In the genomic region with DNA sequence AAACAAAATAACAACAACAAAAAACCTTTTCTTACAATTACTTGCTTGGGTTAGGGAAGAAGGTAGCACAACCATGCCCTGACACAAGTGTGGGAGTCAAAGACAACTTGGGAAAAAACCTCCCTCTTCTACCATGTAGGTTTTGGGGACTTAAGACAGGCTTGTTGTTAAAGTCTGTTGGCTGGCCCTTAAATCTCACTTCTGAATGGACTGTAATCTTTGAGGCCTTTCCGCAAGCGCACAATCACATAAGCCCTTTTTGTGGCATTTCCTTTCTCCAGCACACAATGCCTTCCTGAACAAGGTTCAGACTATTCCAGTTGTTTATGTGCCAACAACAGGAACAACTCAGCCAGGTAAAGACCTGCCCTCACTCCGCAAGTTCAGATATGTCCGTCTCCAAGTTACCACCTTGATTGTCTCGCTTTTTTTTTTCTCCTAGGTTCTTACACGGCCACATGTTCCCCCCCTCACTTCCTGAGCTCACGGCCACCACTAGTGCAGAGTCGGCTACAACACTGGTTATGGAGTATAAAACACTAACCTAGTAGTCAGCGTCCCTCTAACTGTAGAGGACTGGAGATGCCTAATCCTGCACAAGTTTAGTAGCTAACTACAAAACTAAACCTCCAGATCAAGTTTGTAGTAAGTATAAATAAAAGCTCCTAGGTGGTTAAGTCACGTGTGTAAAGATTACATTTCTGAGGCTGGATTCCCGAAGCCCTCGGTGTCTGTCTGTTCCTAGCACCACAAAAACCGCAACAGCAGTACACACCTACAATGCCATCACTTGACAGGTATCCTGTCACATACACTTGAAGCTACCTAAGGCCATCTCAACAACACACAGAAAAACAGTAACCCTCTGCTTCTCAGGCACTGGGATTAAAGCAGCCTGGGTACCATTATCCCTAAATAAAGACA, we compare ENCODE assay signal across 9 mouse cellular contexts. TPM values are rescaled to one million over a fixed set of nuclear protein-coding genes. Genes with fewer than 3 reads are reported as not detected.
DNase-seq lines count a peak whose midpoint lies in the region; ATAC-seq and TF ChIP-seq lines count a peak whose summit lies in the region.
"Had no signal": no experiment of that assay in that cellular context is flagged by ENCODE, and none has a peak within 500 bp of the region (broad histone marks: within the 10 kb centered on the region; RNA-seq: fewer than 3 reads in every experiment).

No protein-coding gene starts in this region.

- peak overlapping the region; percentile 88 for H3K4me2 ChIP-seq in heart, embryonic 14.5 days (ENCODE audit: low read length)
- peak overlapping the region; percentile 70 for H3K4me2 ChIP-seq in hindbrain, embryonic 11.5 days (replicated peaks; ENCODE audit: low read depth, low read length)
- peak overlapping the region; percentile 88 for H3K4me2 ChIP-seq in midbrain, embryonic 11.5 days

- peaks cover 53% of the 10 kb centered on the region for H3K36me3 ChIP-seq in heart, embryonic 14.5 days (ENCODE audit: control insufficient read depth, insufficient read depth, low read length)
- peaks cover 37% of the 10 kb centered on the region for H3K36me3 ChIP-seq in ES-E14 (ENCODE audit: control insufficient read depth, insufficient read depth, low read length, poor library complexity, severe bottlenecking)
- peaks cover 14% of the 10 kb centered on the region for H3K36me3 ChIP-seq in hindbrain, embryonic 11.5 days (ENCODE audit: control insufficient read depth, insufficient read depth, low read length)
- peaks cover 12% of the 10 kb centered on the region for H3K36me3 ChIP-seq in midbrain, embryonic 11.5 days (ENCODE audit: control insufficient read depth, insufficient read depth, low read length)

- in situ Hi-C loops in ES-E14 (cut with MboI; ENCODE audit: low sequenced_read_pairs in 2 of 2, unreplicated experiment in 2 of 2), result no loop called here

- no peaks in the 10 kb centered on the region for H3K27me3 ChIP-seq in heart, embryonic 14.5 days (ENCODE audit: control insufficient read depth, insufficient read depth, low read length)
- no peaks in the 10 kb centered on the region for H3K27me3 ChIP-seq in hindbrain, embryonic 11.5 days (ENCODE audit: control insufficient read depth, insufficient read depth, low read length)
- no peaks in the 10 kb centered on the region for H3K27me3 ChIP-seq in midbrain, embryonic 11.5 days (ENCODE audit: control insufficient read depth, insufficient read depth, low read length)

- H3K4me3 ChIP-seq in heart, embryonic 14.5 days (ENCODE audit: control insufficient read depth in 1 of 2, insufficient read depth in 1 of 2, low read depth in 1 of 2, low read length in 2 of 2), result peak overlapping the region in 1 of 2 experiments; percentile 62
- H3K4me3 ChIP-seq in ES-E14 (ENCODE audit: insufficient read depth in 1 of 2, low read depth in 1 of 2, low read length in 2 of 2, poor library complexity in 1 of 2, severe bottlenecking in 1 of 2), result peak overlapping the region; percentile 88 to 95
- peak overlapping the region; percentile 77; the same call in 1 of the 2 replicates for H3K4me3 ChIP-seq in hindbrain, embryonic 11.5 days (ENCODE audit: low read depth, low read length)
- H3K4me3 ChIP-seq in midbrain, embryonic 11.5 days (ENCODE audit: low read depth, low read length), result peak overlapping the region; percentile 75; the same call in 1 of the 2 replicates

- 60% methylated on average over 13 of the region's 13 CpGs for WGBS in heart, embryonic 14.5 days
- WGBS in hindbrain, embryonic 11.5 days, result 85% methylated on average over 13 of the region's 13 CpGs
- WGBS in midbrain, embryonic 11.5 days, result 85% methylated on average over 13 of the region's 13 CpGs

- H3K27ac ChIP-seq in heart, embryonic 14.5 days (replicated peaks in 1 of 2; ENCODE audit: control insufficient read depth in 1 of 2, insufficient read depth in 1 of 2, low read depth in 2 of 2, low read length in 2 of 2), result no peak overlapping the region
- H3K27ac ChIP-seq in ES-E14 (ENCODE audit: insufficient read depth, low read depth, low read length, poor library complexity, severe bottlenecking), result no peak overlapping the region; the same call in 1 of the 2 replicates
- no peak overlapping the region for H3K27ac ChIP-seq in hindbrain, embryonic 11.5 days (ENCODE audit: low read depth, low read length)
- H3K27ac ChIP-seq in midbrain, embryonic 11.5 days (ENCODE audit: low read depth, low read length), result no peak overlapping the region

- no peak for ATAC-seq in heart, embryonic 14.5 days (ENCODE audit: insufficient number of reproducible peaks, insufficient read depth, low FRiP score, low read depth)
- no peak for ATAC-seq in hindbrain, embryonic 11.5 days (ENCODE audit: low FRiP score)
- no peak for ATAC-seq in midbrain, embryonic 11.5 days (ENCODE audit: low FRiP score)

- H3K9ac ChIP-seq in heart, embryonic 14.5 days (ENCODE audit: low read length), result peak overlapping the region; percentile 85
- peak overlapping the region; percentile 65 for H3K9ac ChIP-seq in ES-E14 (ENCODE audit: insufficient read depth, low read depth, low read length, poor library complexity, severe bottlenecking)
- H3K9ac ChIP-seq in hindbrain, embryonic 11.5 days (ENCODE audit: low read depth, low read length), result no peak overlapping the region
- H3K9ac ChIP-seq in midbrain, embryonic 11.5 days (ENCODE audit: low read length), result no peak overlapping the region

- H3K9me3 ChIP-seq in heart, embryonic 14.5 days (ENCODE audit: control insufficient read depth, low read length), result no peaks in the 10 kb centered on the region
- H3K9me3 ChIP-seq in ES-E14 (ENCODE audit: control insufficient read depth, insufficient read depth, low read depth, low read length), result no peaks in the 10 kb centered on the region
- no peaks in the 10 kb centered on the region for H3K9me3 ChIP-seq in hindbrain, embryonic 11.5 days (ENCODE audit: control insufficient read depth, low read length)
- no peaks in the 10 kb centered on the region for H3K9me3 ChIP-seq in midbrain, embryonic 11.5 days (ENCODE audit: control insufficient read depth, low read length)

- DNase-seq in heart, postnatal 10 days, result no peak
- no peak for DNase-seq in ES-E14 (ENCODE audit: low read depth, low spot score)
- no peak for DNase-seq in hindbrain, embryonic 11.5 days (ENCODE audit: low spot score)
- DNase-seq in midbrain, embryonic 11.5 days (ENCODE audit: low spot score, missing footprints), result peak; percentile 87
- DNase-seq in right cerebral cortex, adult 18-20 months, result no peak
- no peak for DNase-seq in retina, postnatal 1 day
- DNase-seq in left cerebral cortex, adult 18-20 months (ENCODE audit: low spot score in 2 of 2), result no peak

- intact Hi-C loops in heart, postnatal 10 days (cut with DNase I), result no loop called here

- peaks cover 7 to 21% of the 10 kb centered on the region in 2 experiments; a peak in 3 of 4 replicates for H3K4me1 ChIP-seq in heart, embryonic 14.5 days (ENCODE audit: control insufficient read depth in 2 of 2, insufficient read depth in 2 of 2, low read length in 2 of 2)
- peaks cover 0 to 6% of the 10 kb centered on the region in 2 experiments; a peak in 1 of 4 replicates for H3K4me1 ChIP-seq in ES-E14 (ENCODE audit: control insufficient read depth in 2 of 2, insufficient read depth in 2 of 2, low read length in 2 of 2, poor library complexity in 1 of 2)
- H3K4me1 ChIP-seq in hindbrain, embryonic 11.5 days (replicated peaks; ENCODE audit: control insufficient read depth, insufficient read depth, low read length), result peaks cover 9% of the 10 kb centered on the region
- H3K4me1 ChIP-seq in midbrain, embryonic 11.5 days (ENCODE audit: control insufficient read depth, insufficient read depth, low read length), result peaks cover 14% of the 10 kb centered on the region

TF ChIP-seq in ES-E14, 5 proteins besides CTCF, POLR2A, EP300 and RAD21 (continues in another document):
- TF ChIP-seq HCFC1 (IDR thresholded peaks at IDR 0.05; ENCODE audit: borderline replicate concordance, insufficient read depth, low read length), result no peak; the same call in 1 of the 2 replicates
- TF ChIP-seq MAFK (IDR thresholded peaks at IDR 0.05; ENCODE audit: insufficient read depth, low read depth, low read length), result no peak
- no peak for TF ChIP-seq CHD2 (IDR thresholded peaks at IDR 0.05; ENCODE audit: low read depth, low read length)

RNA-seq across cellular contexts. Expression of a gene that starts 1.7 kb away (rescaled TPM):
- 1,133 and 1,344 TPM in 2 replicates for polyA plus RNA-seq in heart, embryonic 14.5 days (2014; fragmentation: Nextera tagmentation; extraction: Ambion mirVana)
- 1,000 to 10,000 TPM; 1,084 to 1,156 TPM for total RNA-seq in heart, postnatal 10 days (2021)
- 3,820 and 4,467 TPM in 2 replicates for total RNA-seq in ES-E14 (2012; rRNA removed)
- 1,119 and 1,121 TPM in 2 replicates for polyA plus RNA-seq in hindbrain, embryonic 11.5 days (2014; fragmentation: Nextera tagmentation; extraction: Ambion mirVana)
- 1,063 and 1,232 TPM in 2 replicates for polyA plus RNA-seq in midbrain, embryonic 11.5 days (2014; fragmentation: Nextera tagmentation; extraction: Ambion mirVana)
- 1,000 to 10,000 TPM in 1 of 2 experiments, 100 to 1,000 TPM in 1; 977 to 1,003 TPM for total RNA-seq in left cerebral cortex, adult 18-20 months (2021)

RNA-seq across cellular contexts. Expression of a gene that starts 1.8 kb away (rescaled TPM):
- 12.1 and 12.6 TPM in 2 replicates for polyA plus RNA-seq in heart, embryonic 14.5 days (2014; fragmentation: Nextera tagmentation; extraction: Ambion mirVana)
- total RNA-seq in heart, postnatal 10 days (2021), result 10 to 100 TPM; 12.3 to 14.4 TPM
- 9.6 and 13.2 TPM in 2 replicates for total RNA-seq in ES-E14 (2012; rRNA removed)
- 14.6 and 15.5 TPM in 2 replicates for polyA plus RNA-seq in hindbrain, embryonic 11.5 days (2014; fragmentation: Nextera tagmentation; extraction: Ambion mirVana)
- polyA plus RNA-seq in midbrain, embryonic 11.5 days (2014; fragmentation: Nextera tagmentation; extraction: Ambion mirVana), result 14.4 and 16.4 TPM in 2 replicates
- 1 to 10 TPM; 5.5 to 7.6 TPM for total RNA-seq in left cerebral cortex, adult 18-20 months (2021)

RNA-seq across cellular contexts. Expression of a gene that starts 19.7 kb away (rescaled TPM):
- 95.1 and 96.7 TPM in 2 replicates for polyA plus RNA-seq in heart, embryonic 14.5 days (2014; fragmentation: Nextera tagmentation; extraction: Ambion mirVana)
- total RNA-seq in heart, postnatal 10 days (2021), result 10 to 100 TPM; 44.4 to 46.9 TPM
- total RNA-seq in ES-E14 (2012; rRNA removed), result 61.9 and 64.0 TPM in 2 replicates
- polyA plus RNA-seq in hindbrain, embryonic 11.5 days (2014; fragmentation: Nextera tagmentation; extraction: Ambion mirVana), result 101 and 104 TPM in 2 replicates
- 110 and 112 TPM in 2 replicates for polyA plus RNA-seq in midbrain, embryonic 11.5 days (2014; fragmentation: Nextera tagmentation; extraction: Ambion mirVana)
- total RNA-seq in left cerebral cortex, adult 18-20 months (2021), result 10 to 100 TPM; 43.0 to 43.5 TPM

RNA-seq across cellular contexts. Expression of a gene that starts 31.6 kb away (rescaled TPM):
- polyA plus RNA-seq in heart, embryonic 14.5 days (2014; fragmentation: Nextera tagmentation; extraction: Ambion mirVana), result 1.9 and 3.5 TPM in 2 replicates
- under 1 TPM; 0.26 to 0.45 TPM for total RNA-seq in heart, postnatal 10 days (2021)
- total RNA-seq in ES-E14 (2012; rRNA removed), result 2.3 and 4.8 TPM in 2 replicates
- 4.5 and 4.9 TPM in 2 replicates for polyA plus RNA-seq in hindbrain, embryonic 11.5 days (2014; fragmentation: Nextera tagmentation; extraction: Ambion mirVana)
- 3.2 and 4.3 TPM in 2 replicates for polyA plus RNA-seq in midbrain, embryonic 11.5 days (2014; fragmentation: Nextera tagmentation; extraction: Ambion mirVana)
- total RNA-seq in left cerebral cortex, adult 18-20 months (2021), result under 1 TPM in 1 of 2 experiments, not detected in 1; 0.40 TPM
- total RNA-seq: hematopoietic stem cell, adult 5-6 weeks had no signal

RNA-seq across cellular contexts. Expression of a gene that starts 36.2 kb away (rescaled TPM):
- polyA plus RNA-seq in heart, embryonic 14.5 days (2014; fragmentation: Nextera tagmentation; extraction: Ambion mirVana), result 86.6 and 88.2 TPM in 2 replicates
- total RNA-seq in heart, postnatal 10 days (2021), result 100 to 1,000 TPM; 105 to 110 TPM
- total RNA-seq in ES-E14 (2012; rRNA removed), result 88.4 and 115 TPM in 2 replicates
- 49.1 and 55.3 TPM in 2 replicates for polyA plus RNA-seq in hindbrain, embryonic 11.5 days (2014; fragmentation: Nextera tagmentation; extraction: Ambion mirVana)
- 58.7 and 59.4 TPM in 2 replicates for polyA plus RNA-seq in midbrain, embryonic 11.5 days (2014; fragmentation: Nextera tagmentation; extraction: Ambion mirVana)
- total RNA-seq in left cerebral cortex, adult 18-20 months (2021), result 10 to 100 TPM; 43.0 to 43.4 TPM

Comparison
In these comparisons a context has a peak if more than half of its experiments do, and no peak if none do; other contexts are left out.
1. H3K9ac ChIP-seq: peak in heart, embryonic 14.5 days (single experiment) and ES-E14 (single experiment); none in hindbrain, embryonic 11.5 days (single experiment) and midbrain, embryonic 11.5 days (single experiment).
2. Peak in every context shown above with its lines, with median percentiles within 50 percentile points of each other: H3K4me2 ChIP-seq.